Mouse (Mus musculus) liver, adult (tissue): ENCODE results near the gene Zmym1.

Experiments used
- GATA4 ChIP-seq: IDR thresholded peaks from 2 replicates; pipeline ENCODE4 v1.6.1; 2014; ENCODE audit warnings: mild to moderate bottlenecking, low read length; ENCODE audit not compliant: insufficient replicate concordance

Zmym1 gene

GRCm38 (mm10) chr4:127005113-127005936 is 55.6 kb downstream of the Zmym1 start:
- no peak for TF ChIP-seq GATA4

- no peak for TF ChIP-seq GATA4
Observed at GRCm38 (mm10) chr4:127004384-127004783, 56.6 kb downstream of the Zmym1 start.

DNA sequence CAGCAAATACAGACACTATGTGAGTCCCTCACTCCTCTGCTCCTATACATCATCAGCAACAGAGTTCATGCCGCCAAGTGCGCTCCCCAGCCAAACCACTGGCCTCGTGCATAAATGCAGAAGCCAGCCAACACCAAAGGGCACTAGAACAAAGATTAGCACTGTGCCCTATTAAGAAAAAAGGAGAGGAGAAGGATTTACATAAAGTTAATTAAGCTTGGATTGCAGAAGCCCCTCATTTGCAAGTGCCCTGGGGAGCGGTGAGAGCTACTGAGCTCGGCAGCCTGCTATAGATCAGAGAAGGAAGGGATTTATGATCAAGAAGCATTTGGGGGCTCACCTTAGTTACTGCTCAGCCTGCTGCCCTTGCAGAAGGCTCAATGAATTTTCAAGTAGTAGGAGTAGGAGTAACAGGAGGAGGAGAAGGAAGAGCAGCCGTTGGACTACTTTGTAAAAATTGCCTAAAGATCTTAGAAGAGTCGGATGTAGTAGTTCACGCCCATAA is 60.3 kb downstream of the Zmym1 start:
- no peak for TF ChIP-seq GATA4
